Mouse (Mus musculus): ENCODE data around the gene Cbr3. TPM values are rescaled to one million over a fixed set of nuclear protein-coding genes. Genes with fewer than 3 reads are reported as not detected.

Cbr3 gene
- polyA plus RNA-seq, 1 experiment, result 2.6 TPM

- TF ChIP-seq POLR2A (IDR thresholded peaks at IDR 0.05; ENCODE audit: borderline replicate concordance, control insufficient read depth, low read depth, low read length) (no peak), CTCF (IDR thresholded peaks at IDR 0.05; ENCODE audit: control insufficient read depth, insufficient read depth, low read length) (no peak)
- Histone ChIP-seq H3K27ac (ENCODE audit: control insufficient read depth, insufficient read depth, low read depth, low read length, poor library complexity) (no peak overlapping the region), H3K4me3 (replicated peaks; ENCODE audit: control insufficient read depth, low read depth, low read length) (no peak overlapping the region), H3K4me1 (ENCODE audit: control insufficient read depth, insufficient read depth, low read length) (no peaks in the 10 kb centered on the region)
- WGBS, result 72% methylated on average over 9 of the region's 9 CpGs
Observed at GRCm38 (mm10) chr16:93728676-93729075, 45.7 kb downstream of the Cbr3 start.

- 90% methylated on average over 23 of the region's 23 CpGs for WGBS
- TF ChIP-seq CTCF (IDR thresholded peaks at IDR 0.05; ENCODE audit: control insufficient read depth, insufficient read depth, low read length) (no peak), POLR2A (IDR thresholded peaks at IDR 0.05; ENCODE audit: borderline replicate concordance, control insufficient read depth, low read depth, low read length) (no peak)
- Histone ChIP-seq H3K4me1 (ENCODE audit: control insufficient read depth, insufficient read depth, low read length) (no peaks in the 10 kb centered on the region), H3K27ac (ENCODE audit: control insufficient read depth, insufficient read depth, low read depth, low read length, poor library complexity) (no peak overlapping the region), H3K4me3 (replicated peaks; ENCODE audit: control insufficient read depth, low read depth, low read length) (no peak overlapping the region)
Observed at GRCm38 (mm10) chr16:93729801-93730721, 47.0 kb downstream of the Cbr3 start.

- TF ChIP-seq POLR2A (IDR thresholded peaks at IDR 0.05; ENCODE audit: borderline replicate concordance, control insufficient read depth, low read depth, low read length) (no peak), CTCF (IDR thresholded peaks at IDR 0.05; ENCODE audit: control insufficient read depth, insufficient read depth, low read length) (no peak)
- WGBS, result 85% methylated on average over 8 of the region's 8 CpGs
- no peaks in the 10 kb centered on the region for H3K4me1 ChIP-seq (ENCODE audit: control insufficient read depth, insufficient read depth, low read length)
Observed at GRCm38 (mm10) chr16:93731310-93731709, 48.3 kb downstream of the Cbr3 start.

GRCm38 (mm10) chr16:93732875-93733569, 50.0 kb downstream of the Cbr3 start:
- H3K27ac ChIP-seq (ENCODE audit: control insufficient read depth, insufficient read depth, low read depth, low read length, poor library complexity), result no peak overlapping the region
- TF ChIP-seq POLR2A (IDR thresholded peaks at IDR 0.05; ENCODE audit: borderline replicate concordance, control insufficient read depth, low read depth, low read length) (no peak), CTCF (IDR thresholded peaks at IDR 0.05; ENCODE audit: control insufficient read depth, insufficient read depth, low read length) (no peak)
- WGBS, result 89% methylated on average over 18 of the region's 18 CpGs
- H3K4me1 ChIP-seq (ENCODE audit: control insufficient read depth, insufficient read depth, low read length), result no peaks in the 10 kb centered on the region
- H3K4me3 ChIP-seq (replicated peaks; ENCODE audit: control insufficient read depth, low read depth, low read length), result no peak overlapping the region

More at GRCm38 (mm10) chr16:93731310-93731709, 48.3 kb downstream of the Cbr3 start:
- Histone ChIP-seq H3K4me3 (replicated peaks; ENCODE audit: control insufficient read depth, low read depth, low read length) (no peak overlapping the region), H3K27ac (ENCODE audit: control insufficient read depth, insufficient read depth, low read depth, low read length, poor library complexity) (no peak overlapping the region)

GRCm38 (mm10) chr16:93739251-93739650, 56.2 kb downstream of the Cbr3 start:
- H3K4me3 ChIP-seq (replicated peaks; ENCODE audit: control insufficient read depth, low read depth, low read length), result no peak overlapping the region
- WGBS, result 93% methylated on average over 11 of the region's 11 CpGs
- H3K27ac ChIP-seq (ENCODE audit: control insufficient read depth, insufficient read depth, low read depth, low read length, poor library complexity), result no peak overlapping the region
- H3K4me1 ChIP-seq (ENCODE audit: control insufficient read depth, insufficient read depth, low read length), result peaks cover 2% of the 10 kb centered on the region; the same call in 1 of the 2 replicates
- TF ChIP-seq POLR2A (IDR thresholded peaks at IDR 0.05; ENCODE audit: borderline replicate concordance, control insufficient read depth, low read depth, low read length), result no peak
- TF ChIP-seq CTCF (IDR thresholded peaks at IDR 0.05; ENCODE audit: control insufficient read depth, insufficient read depth, low read length), result no peak

Other genes with a start within 250 kb of the Cbr3 start
- gene Setd4, start 79.2 kb upstream of the Cbr3 start, polyA plus RNA-seq (2011; ENCODE audit: insufficient read depth, insufficient read length, low replicate concordance, missing spikeins), result 17.1 TPM in 2 replicates
- 6.8 and 12.3 TPM in 2 replicates for gene Cbr1, start 77.4 kb upstream of the Cbr3 start, polyA plus RNA-seq (2011; ENCODE audit: insufficient read depth, insufficient read length, low replicate concordance, missing spikeins)
- not detected in 2 replicates for gene Gm5678, start 55.1 kb upstream of the Cbr3 start, polyA plus RNA-seq (2011; ENCODE audit: insufficient read depth, insufficient read length, low replicate concordance, missing spikeins)
- 36.9 and 49.2 TPM in 2 replicates for gene Dop1b, start 28.7 kb downstream of the Cbr3 start, polyA plus RNA-seq (2011; ENCODE audit: insufficient read depth, insufficient read length, low replicate concordance, missing spikeins)
- 26.5 and 34.2 TPM in 2 replicates for gene Morc3, start 148.9 kb downstream of the Cbr3 start, polyA plus RNA-seq (2011; ENCODE audit: insufficient read depth, insufficient read length, low replicate concordance, missing spikeins)
- gene Chaf1b, start 200.7 kb downstream of the Cbr3 start, polyA plus RNA-seq (2011; ENCODE audit: insufficient read depth, insufficient read length, low replicate concordance, missing spikeins), result 22.1 and 39.4 TPM in 2 replicates